Comparison of ENCODE assay signal across 9 mouse cellular contexts in genomic region chr9:59482419-59482818, GRCm38 (mm10). TPM values are rescaled to one million over a fixed set of nuclear protein-coding genes. Genes with fewer than 3 reads are reported as not detected.
DNase-seq lines count a peak whose midpoint lies in the region; ATAC-seq lines count a peak whose summit lies in the region.
"Had no signal": no experiment of that assay in that cellular context is flagged by ENCODE, and none has a peak within 500 bp of the region (broad histone marks: within the 10 kb centered on the region; RNA-seq: fewer than 3 reads in every experiment).

No protein-coding gene starts in this region.

- H3K4me1 ChIP-seq in liver, embryonic 13.5 days (replicated peaks), result peaks cover 39% of the 10 kb centered on the region
- H3K4me1 ChIP-seq in neural tube, embryonic 12.5 days, result peaks cover 11% of the 10 kb centered on the region

- no peak overlapping the region for H3K4me2 ChIP-seq in liver, embryonic 13.5 days
- H3K4me2 ChIP-seq in neural tube, embryonic 12.5 days (replicated peaks), result 0 out of 2 replicates have a peak overlapping the region, but pooled peaks have one; percentile 4

- WGBS in liver, embryonic 13.5 days (ENCODE audit: insufficient replicate concordance), result 0% methylated on average over 1 of the region's 1 CpGs
- 24% methylated on average over 1 of the region's 1 CpGs for WGBS in neural tube, embryonic 12.5 days

- H3K27me3 ChIP-seq in liver, embryonic 13.5 days, result no peaks in the 10 kb centered on the region
- no peaks in the 10 kb centered on the region for H3K27me3 ChIP-seq in neural tube, embryonic 12.5 days (replicated peaks)

- ATAC-seq in cerebellum, adult (ENCODE audit: insufficient number of reproducible peaks, low FRiP score, low TSS enrichment), result no peak
- ATAC-seq in liver, embryonic 13.5 days (ENCODE audit: low read depth), result no peak
- no peak for ATAC-seq in neural tube, embryonic 12.5 days (ENCODE audit: low FRiP score, low read depth)

- H3K36me3 ChIP-seq in liver, embryonic 13.5 days, result no peaks in the 10 kb centered on the region
- H3K36me3 ChIP-seq in neural tube, embryonic 12.5 days, result no peaks in the 10 kb centered on the region

- peak; percentile 32 to 53 for DNase-seq in cerebellum, postnatal 14 days
- peak; percentile 6 for DNase-seq in ovary, postnatal 36 days (ENCODE audit: low spot score)
- DNase-seq in ovary, postnatal 14 days (ENCODE audit: low spot score), result no peak
- DNase-seq in embryo, embryonic 10.5 days (ENCODE audit: low spot score), result peak; percentile 28
- peak; percentile 34 for DNase-seq in liver, embryonic 13.5 days
- DNase-seq in urinary bladder, postnatal 4 days (ENCODE audit: low spot score in 2 of 2), result no peak

- peak overlapping the region; percentile 6; the same call in 1 of the 2 replicates for H3K9ac ChIP-seq in liver, embryonic 13.5 days
- no peak overlapping the region for H3K9ac ChIP-seq in neural tube, embryonic 12.5 days

- no peak overlapping the region for H3K27ac ChIP-seq in liver, embryonic 13.5 days
- H3K27ac ChIP-seq in neural tube, embryonic 12.5 days, result no peak overlapping the region

- H3K4me3 ChIP-seq in liver, embryonic 13.5 days (replicated peaks), result no peak overlapping the region
- H3K4me3 ChIP-seq in neural tube, embryonic 12.5 days, result no peak overlapping the region

- H3K9me3 ChIP-seq in liver, embryonic 13.5 days (replicated peaks), result no peaks in the 10 kb centered on the region
- H3K9me3 ChIP-seq in neural tube, embryonic 12.5 days, result no peaks in the 10 kb centered on the region

RNA-seq across cellular contexts. Expression of gene Arih1, which starts 4.0 kb away (rescaled TPM):
- 5.2 and 6.1 TPM in 2 replicates for polyA plus RNA-seq in liver, embryonic 13.5 days (2015; fragmentation: Nextera tagmentation; extraction: Ambion mirVana)
- 27.1 and 32.6 TPM in 2 replicates for polyA plus RNA-seq in neural tube, embryonic 12.5 days (2016; fragmentation: Nextera tagmentation; extraction: Ambion mirVana)

RNA-seq across cellular contexts. Expression of gene Hexa, which starts 56.9 kb away (rescaled TPM):
- 32.1 and 32.5 TPM in 2 replicates for polyA plus RNA-seq in liver, embryonic 13.5 days (2015; fragmentation: Nextera tagmentation; extraction: Ambion mirVana)
- 49.0 and 53.0 TPM in 2 replicates for polyA plus RNA-seq in neural tube, embryonic 12.5 days (2016; fragmentation: Nextera tagmentation; extraction: Ambion mirVana)

RNA-seq across cellular contexts. Expression of gene Tmem202, which starts 57.2 kb away (rescaled TPM):
- polyA plus RNA-seq in liver, embryonic 13.5 days (2015; fragmentation: Nextera tagmentation; extraction: Ambion mirVana), result 0.16 TPM in 1 of 2 replicates, not detected in the other
- polyA plus RNA-seq in neural tube, embryonic 12.5 days (2016; fragmentation: Nextera tagmentation; extraction: Ambion mirVana), result 0.18 TPM in 1 of 2 replicates, not detected in the other
- polyA plus RNA-seq: liver, embryonic 16.5 days had no signal

Comparison
In these comparisons a context has a peak if more than half of its experiments do, and no peak if none do; other contexts are left out.
1. DNase-seq: peak in cerebellum, postnatal 14 days (2 of 2), ovary, postnatal 36 days (single experiment), embryo, embryonic 10.5 days (single experiment) and liver, embryonic 13.5 days (single experiment); none in ovary, postnatal 14 days (single experiment) and urinary bladder, postnatal 4 days (0 of 2).